Mouse (Mus musculus) embryonic facial prominence, embryonic 13.5 days (tissue): ENCODE results near the gene Fyb. TPM values are rescaled to one million over a fixed set of nuclear protein-coding genes. Genes with fewer than 3 reads are reported as not detected.

Experiments used
- ATAC-seq: fragments of 200-750 bp; cut with Nextera tagmentation; 2 replicates; pipeline ENCODE4 v1.8.0; 2017; ENCODE audit warnings: low read depth; ENCODE audit not compliant: insufficient number of reproducible peaks, insufficient read depth, low FRiP score, low TSS enrichment
- H3K27ac ChIP-seq: fragments of 300-500 bp; sonication (generic); 2 replicates; pipeline ENCODE4 v1.5.1; 2015; ENCODE audit warnings: moderate library complexity, mild to moderate bottlenecking, inconsistent platforms
- H3K27me3 ChIP-seq: fragments of 300-500 bp; sonication (generic); 2 replicates; pipeline ENCODE4 v1.6.1; 2015; ENCODE audit warnings: mild to moderate bottlenecking, inconsistent platforms
- H3K36me3 ChIP-seq: fragments of 300-500 bp; sonication (generic); 2 replicates; pipeline ENCODE4 v1.6.1; 2015; ENCODE audit warnings: mild to moderate bottlenecking, inconsistent platforms
- H3K4me1 ChIP-seq: fragments of 300-500 bp; sonication (generic); 2 replicates; pipeline ENCODE4 v1.6.1; 2015; ENCODE audit warnings: inconsistent platforms
- H3K4me2 ChIP-seq: fragments of 300-500 bp; sonication (generic); 2 replicates; pipeline ENCODE4 v1.6.1; 2015; ENCODE audit warnings: moderate library complexity, mild to moderate bottlenecking, inconsistent platforms
- H3K4me3 ChIP-seq: fragments of 300-500 bp; sonication (generic); 2 replicates; pipeline ENCODE4 v1.5.1; 2015; ENCODE audit warnings: mild to moderate bottlenecking, inconsistent platforms
- H3K9ac ChIP-seq: fragments of 300-500 bp; sonication (generic); 2 replicates; pipeline ENCODE4 v1.6.1; 2015; ENCODE audit warnings: mild to moderate bottlenecking, inconsistent platforms
- H3K9me3 ChIP-seq: fragments of 300-500 bp; sonication (generic); 2 replicates; pipeline ENCODE4 v1.6.1; 2016; ENCODE audit warnings: inconsistent platforms
- WGBS: fragments of 180-500 bp; shearing (Covaris S2); methylation state at CpG from one replicate; pipeline ENCODE4 v1.1.7; 2015; ENCODE audit warnings: mixed read lengths; 5-methylcytosine and 5-hydroxymethylcytosine counted together
- polyA plus RNA-seq: library from polyadenylated mRNA; unstranded; fragments of >200 nt; fragmentation: Nextera tagmentation; extraction: Ambion mirVana; gene quantifications from 2 replicates; pipeline ENCODE4 v1.2.1, GENCODE M21; 2015

Gene Fyb
- polyA plus RNA-seq, 1 experiment from 2014 or later = 4.6 TPM

GRCm38 (mm10) chr15:6534592-6534991, 11.9 kb downstream of the Fyb start:
- WGBS = 83% methylated on average over 8 of the region's 8 CpGs
- Histone ChIP-seq H3K9ac (no peak overlapping the region), H3K27me3 (no peaks in the 10 kb centered on the region), H3K9me3 (no peaks in the 10 kb centered on the region), H3K27ac (no peak overlapping the region), H3K4me2 (no peak overlapping the region), H3K4me3 (no peak overlapping the region), H3K36me3 (no peaks in the 10 kb centered on the region), H3K4me1 (no peaks in the 10 kb centered on the region)
- ATAC-seq = no peak

- no peak overlapping the region for H3K9ac ChIP-seq
Measured at GRCm38 (mm10) chr15:6539639-6540338, 17.1 kb downstream of the Fyb start.

GRCm38 (mm10) chr15:6548911-6549310, 26.3 kb downstream of the Fyb start:
- H3K4me3 ChIP-seq = no peak overlapping the region
- WGBS = 96% methylated on average over 4 of the region's 4 CpGs
- H3K27me3 ChIP-seq = no peaks in the 10 kb centered on the region
- no peak for ATAC-seq
- H3K9ac ChIP-seq = no peak overlapping the region
- no peak overlapping the region for H3K4me2 ChIP-seq
- H3K36me3 ChIP-seq = no peaks in the 10 kb centered on the region
- no peaks in the 10 kb centered on the region for H3K4me1 ChIP-seq
- H3K9me3 ChIP-seq = no peaks in the 10 kb centered on the region
- H3K27ac ChIP-seq = no peak overlapping the region

More at GRCm38 (mm10) chr15:6539639-6540338, 17.1 kb downstream of the Fyb start:
- no peak overlapping the region for H3K4me2 ChIP-seq
- no peak overlapping the region for H3K4me3 ChIP-seq
- no peaks in the 10 kb centered on the region for H3K27me3 ChIP-seq
- H3K4me1 ChIP-seq = no peaks in the 10 kb centered on the region
- H3K36me3 ChIP-seq = no peaks in the 10 kb centered on the region
- no peak for ATAC-seq
- no peaks in the 10 kb centered on the region for H3K9me3 ChIP-seq
- WGBS = 63% methylated on average over 7 of the region's 7 CpGs
- H3K27ac ChIP-seq = no peak overlapping the region

GRCm38 (mm10) chr15:6551875-6552274, 29.2 kb downstream of the Fyb start:
- no peak overlapping the region for H3K27ac ChIP-seq
- H3K4me2 ChIP-seq = no peak overlapping the region
- no peak for ATAC-seq
- no peaks in the 10 kb centered on the region for H3K27me3 ChIP-seq
- no peaks in the 10 kb centered on the region for H3K4me1 ChIP-seq
- no peak overlapping the region for H3K4me3 ChIP-seq
- H3K9ac ChIP-seq = no peak overlapping the region
- no peaks in the 10 kb centered on the region for H3K36me3 ChIP-seq
- WGBS = 82% methylated on average over 7 of the region's 7 CpGs
- H3K9me3 ChIP-seq = no peaks in the 10 kb centered on the region

- ATAC-seq = no peak
- 76% methylated on average over 4 of the region's 4 CpGs for WGBS
Measured at GRCm38 (mm10) chr15:6554742-6555141, 32.1 kb downstream of the Fyb start.

DNA sequence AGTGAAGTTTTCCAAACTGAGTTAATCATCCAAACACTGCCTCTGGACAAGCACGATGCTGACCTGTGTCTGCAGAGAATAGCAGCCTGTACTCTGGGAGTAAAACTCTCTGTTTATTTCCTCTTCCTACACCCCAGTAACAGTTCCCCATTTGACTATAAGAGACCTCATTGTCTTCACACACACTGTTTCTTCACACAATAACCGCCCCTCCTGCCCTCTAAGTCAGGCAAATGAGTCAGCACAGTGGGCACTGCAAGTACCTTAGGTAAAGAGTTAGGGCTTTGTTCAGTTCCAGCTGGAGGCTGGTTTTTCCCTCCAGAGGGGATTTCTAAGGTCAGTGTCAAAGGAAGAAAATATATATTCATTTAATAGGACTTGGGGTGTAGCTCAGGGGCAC, 32.9 kb downstream of the Fyb start:
- Histone ChIP-seq H3K4me3 (no peak overlapping the region), H3K36me3 (no peaks in the 10 kb centered on the region), H3K4me1 (0 out of 2 replicates have a peak, but pooled peaks cover 3% of the 10 kb centered on the region), H3K9ac (no peak overlapping the region), H3K27ac (no peak overlapping the region), H3K27me3 (no peaks in the 10 kb centered on the region), H3K4me2 (no peak overlapping the region), H3K9me3 (no peaks in the 10 kb centered on the region)
- no peak for ATAC-seq
- 29% methylated on average over 2 of the region's 2 CpGs for WGBS

More at GRCm38 (mm10) chr15:6554742-6555141, 32.1 kb downstream of the Fyb start:
- Histone ChIP-seq H3K27me3 (no peaks in the 10 kb centered on the region), H3K4me3 (no peak overlapping the region), H3K36me3 (no peaks in the 10 kb centered on the region), H3K4me2 (no peak overlapping the region), H3K4me1 (0 out of 2 replicates have a peak, but pooled peaks cover 3% of the 10 kb centered on the region), H3K27ac (no peak overlapping the region), H3K9me3 (no peaks in the 10 kb centered on the region), H3K9ac (no peak overlapping the region)

GRCm38 (mm10) chr15:6556272-6556671, 33.6 kb downstream of the Fyb start:
- Histone ChIP-seq H3K9me3 (no peaks in the 10 kb centered on the region), H3K9ac (no peak overlapping the region), H3K4me2 (no peak overlapping the region), H3K36me3 (no peaks in the 10 kb centered on the region), H3K27ac (no peak overlapping the region), H3K27me3 (no peaks in the 10 kb centered on the region), H3K4me1 (0 out of 2 replicates have a peak, but pooled peaks cover 3% of the 10 kb centered on the region), H3K4me3 (no peak overlapping the region)
- 90% methylated on average over 4 of the region's 4 CpGs for WGBS
- no peak for ATAC-seq

GRCm38 (mm10) chr15:6556911-6557310, 34.3 kb downstream of the Fyb start:
- no peak overlapping the region for H3K4me3 ChIP-seq
- H3K27ac ChIP-seq = no peak overlapping the region
- no peak overlapping the region for H3K4me2 ChIP-seq
- no peaks in the 10 kb centered on the region for H3K9me3 ChIP-seq
- no peak for ATAC-seq
- no peaks in the 10 kb centered on the region for H3K27me3 ChIP-seq
- 0 out of 2 replicates have a peak, but pooled peaks cover 3% of the 10 kb centered on the region for H3K4me1 ChIP-seq
- H3K36me3 ChIP-seq = no peaks in the 10 kb centered on the region
- 89% methylated on average over 6 of the region's 6 CpGs for WGBS
- H3K9ac ChIP-seq = no peak overlapping the region

DNA sequence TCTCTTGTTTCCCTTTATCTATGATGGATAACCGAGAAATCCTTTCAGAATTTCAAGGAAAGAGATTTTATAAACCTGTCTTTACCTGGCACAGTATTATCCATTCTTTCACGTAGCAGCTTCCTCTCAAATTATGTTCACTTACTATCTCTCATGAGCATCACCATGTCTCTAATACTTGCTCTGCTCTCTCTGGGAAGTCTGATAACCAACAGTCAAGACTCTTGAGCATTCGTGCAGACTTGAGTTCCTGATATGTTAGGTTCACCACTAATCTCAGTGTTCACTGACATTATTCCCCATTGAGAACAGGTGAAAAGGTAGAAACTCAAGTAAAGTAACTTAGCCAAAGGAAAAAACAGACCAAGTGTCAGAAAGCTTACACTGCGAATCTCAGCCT, 34.9 kb downstream of the Fyb start:
- Histone ChIP-seq H3K9me3 (no peaks in the 10 kb centered on the region), H3K4me2 (no peak overlapping the region), H3K4me1 (0 out of 2 replicates have a peak, but pooled peaks cover 3% of the 10 kb centered on the region), H3K4me3 (no peak overlapping the region), H3K27me3 (no peaks in the 10 kb centered on the region), H3K9ac (no peak overlapping the region), H3K27ac (no peak overlapping the region), H3K36me3 (no peaks in the 10 kb centered on the region)
- ATAC-seq = no peak
- WGBS = 83% methylated on average over 4 of the region's 4 CpGs

- H3K9me3 ChIP-seq = no peaks in the 10 kb centered on the region
Measured at GRCm38 (mm10) chr15:6559188-6559587, 36.5 kb downstream of the Fyb start.

GRCm38 (mm10) chr15:6560696-6561095, 38.0 kb downstream of the Fyb start:
- WGBS = 71% methylated on average over 10 of the region's 10 CpGs

More at GRCm38 (mm10) chr15:6559188-6559587, 36.5 kb downstream of the Fyb start:
- no peak overlapping the region for H3K9ac ChIP-seq
- ATAC-seq = no peak
- H3K27me3 ChIP-seq = no peaks in the 10 kb centered on the region
- H3K27ac ChIP-seq = no peak overlapping the region
- H3K36me3 ChIP-seq = no peaks in the 10 kb centered on the region
- WGBS = 59% methylated on average over 9 of the region's 9 CpGs
- H3K4me3 ChIP-seq = no peak overlapping the region
- 0 out of 2 replicates have a peak, but pooled peaks cover 3% of the 10 kb centered on the region for H3K4me1 ChIP-seq
- no peak overlapping the region for H3K4me2 ChIP-seq

GRCm38 (mm10) chr15:6562161-6562560, 39.5 kb downstream of the Fyb start:
- Histone ChIP-seq H3K4me1 (peaks cover 8% of the 10 kb centered on the region; the same call in 1 of the 2 replicates), H3K36me3 (no peaks in the 10 kb centered on the region), H3K27ac (no peak overlapping the region), H3K4me3 (no peak overlapping the region), H3K4me2 (no peak overlapping the region), H3K9me3 (no peaks in the 10 kb centered on the region), H3K9ac (no peak overlapping the region), H3K27me3 (no peaks in the 10 kb centered on the region)
- no peak for ATAC-seq
- WGBS = 86% methylated on average over 4 of the region's 4 CpGs

More at GRCm38 (mm10) chr15:6560696-6561095, 38.0 kb downstream of the Fyb start:
- no peaks in the 10 kb centered on the region for H3K27me3 ChIP-seq
- H3K4me1 ChIP-seq = peaks cover 8% of the 10 kb centered on the region; the same call in 1 of the 2 replicates
- H3K4me3 ChIP-seq = no peak overlapping the region
- no peak overlapping the region for H3K9ac ChIP-seq
- H3K36me3 ChIP-seq = no peaks in the 10 kb centered on the region
- no peak overlapping the region for H3K27ac ChIP-seq
- H3K4me2 ChIP-seq = no peak overlapping the region
- no peaks in the 10 kb centered on the region for H3K9me3 ChIP-seq
- no peak for ATAC-seq
